Mouse (Mus musculus): Measurements from ENCODE around the gene Rps27rt. TPM values are rescaled to one million over a fixed set of nuclear protein-coding genes. Genes with fewer than 3 reads are reported as not detected.

Rps27rt gene
- total RNA-seq, 2 experiments from 2014 or later: 15.8 to 18.0 TPM

Other genes starting within 250 kb of the Rps27rt start
- 10 to 100 TPM; 13.1 TPM for gene Cmtm7, start 200.9 kb downstream of the Rps27rt start, total RNA-seq (2021)
- 10 to 100 TPM; 11.5 to 11.6 TPM for gene Cmtm8, start 138.6 kb downstream of the Rps27rt start, total RNA-seq (2021)
- gene Gpd1l, start 48.8 kb downstream of the Rps27rt start, total RNA-seq (2021): 10 to 100 TPM; 38.0 to 40.4 TPM
- gene Osbpl10, start 4.2 kb downstream of the Rps27rt start, total RNA-seq (2021): 1 to 10 TPM; 2.7 to 3.4 TPM

Data from heart, adult 18-20 months (tissue).